Mouse (Mus musculus) liver, embryonic 13.5 days (tissue): ENCODE data around the gene Styk1. TPM values are rescaled to one million over a fixed set of nuclear protein-coding genes. Genes with fewer than 3 reads are reported as not detected.
"Not testable (repeated sequence)": the region's sequence is repeated elsewhere in the genome, so short reads cannot be mapped to it uniquely, and the experiment has no call there.

Experiments
- ATAC-seq: fragments of 200-750 bp; cut with Nextera tagmentation; 2 replicates; pipeline ENCODE4 v1.8.0; 2017; ENCODE audit warnings: low read depth, mild to moderate bottlenecking, moderate number of reproducible peaks, moderate library complexity
- DNase-seq: peaks from one replicate; pipeline ENCODE4 v3.0.0; 2022
- H3K27ac ChIP-seq: fragments of 300-500 bp; sonication (generic); 2 replicates; pipeline ENCODE4 v1.5.1; 2015; ENCODE audit warnings: moderate library complexity, mild to moderate bottlenecking, inconsistent platforms
- H3K27me3 ChIP-seq: fragments of 300-500 bp; sonication (generic); 2 replicates; pipeline ENCODE4 v1.6.1; 2015; ENCODE audit warnings: mild to moderate bottlenecking, inconsistent platforms
- H3K36me3 ChIP-seq: fragments of 300-500 bp; sonication (generic); 2 replicates; pipeline ENCODE4 v1.6.1; 2015; ENCODE audit warnings: mild to moderate bottlenecking, inconsistent platforms
- H3K4me1 ChIP-seq: fragments of 300-500 bp; sonication (generic); replicated peaks from 2 replicates; pipeline ENCODE4 v1.6.1; 2015; ENCODE audit warnings: inconsistent platforms
- H3K4me2 ChIP-seq: fragments of 300-500 bp; sonication (generic); 2 replicates; pipeline ENCODE4 v1.6.1; 2015; ENCODE audit warnings: inconsistent platforms, mild to moderate bottlenecking, moderate library complexity
- H3K4me3 ChIP-seq: fragments of 300-500 bp; sonication (generic); replicated peaks from 2 replicates; pipeline ENCODE4 v1.5.1; 2015; ENCODE audit warnings: mild to moderate bottlenecking, inconsistent platforms
- H3K9ac ChIP-seq: fragments of 300-500 bp; sonication (generic); 2 replicates; pipeline ENCODE4 v1.6.1; 2015; ENCODE audit warnings: mild to moderate bottlenecking, inconsistent platforms
- H3K9me3 ChIP-seq: fragments of 300-500 bp; sonication (generic); replicated peaks from 2 replicates; pipeline ENCODE4 v1.6.1; 2016; ENCODE audit warnings: inconsistent platforms
- WGBS: fragments of 180-500 bp; shearing (Covaris S2); methylation state at CpG from one replicate; pipeline ENCODE4 v1.1.7; 2015; ENCODE audit not compliant: insufficient replicate concordance; 5-methylcytosine and 5-hydroxymethylcytosine counted together
- polyA plus RNA-seq: library from polyadenylated mRNA; unstranded; fragments of >200 nt; fragmentation: Nextera tagmentation; extraction: Ambion mirVana; gene quantifications from 2 replicates; pipeline ENCODE4 v1.2.1, GENCODE M21; 2015

Styk1 gene
- polyA plus RNA-seq, 1 experiment from 2014 or later: 0.44 TPM

DNA sequence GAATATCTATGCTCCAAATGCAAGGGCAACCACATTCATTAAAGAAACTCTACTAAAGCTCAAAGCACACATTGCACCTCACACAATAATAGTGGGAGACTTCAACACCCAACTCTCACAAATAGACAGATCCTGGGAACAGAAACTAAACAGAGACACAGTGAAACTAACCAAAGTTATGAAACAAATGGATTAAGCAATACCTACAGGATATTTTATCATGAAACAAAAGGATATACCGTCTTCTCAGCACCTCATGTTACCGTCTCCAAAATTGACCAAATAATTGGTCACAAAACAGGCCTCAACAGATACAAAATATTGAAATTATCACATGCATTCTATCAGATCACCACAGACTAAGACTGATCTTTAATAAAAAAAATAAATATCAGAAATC lies 75.2 kb downstream of the Styk1 start:
- not testable (repeated sequence) for H3K9me3 ChIP-seq, H3K9ac ChIP-seq, H3K27ac ChIP-seq, ATAC-seq, H3K4me3 ChIP-seq, H3K4me2 ChIP-seq, DNase-seq, H3K27me3 ChIP-seq
- H3K4me1 ChIP-seq: peaks cover 12% of the 10 kb centered on the region
- H3K36me3 ChIP-seq: peaks cover 18% of the 10 kb centered on the region; the same call in 1 of the 2 replicates
- WGBS: 77% methylated on average over 2 of the region's 2 CpGs

DNA sequence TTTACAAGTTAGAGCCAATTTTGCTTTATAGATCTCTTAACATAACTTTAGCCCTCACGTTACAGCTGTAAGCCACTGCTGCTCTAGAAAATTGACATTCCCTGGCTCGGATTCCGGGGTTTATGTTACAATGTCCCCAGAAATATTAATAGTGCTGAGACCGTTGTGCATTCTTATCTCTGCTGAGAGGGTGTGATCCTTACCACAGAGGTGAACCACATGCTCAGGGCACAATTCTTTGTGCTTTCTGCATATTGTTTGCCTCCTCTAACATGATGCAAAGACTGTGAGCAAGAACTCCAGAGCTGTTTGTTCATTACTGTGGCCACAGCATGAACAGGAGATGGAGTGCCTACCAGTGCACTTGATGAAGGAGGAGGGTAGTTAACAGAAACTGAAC lies 76.7 kb downstream of the Styk1 start:
- H3K27me3 ChIP-seq: no peaks in the 10 kb centered on the region
- H3K9me3 ChIP-seq: no peaks in the 10 kb centered on the region
- peaks cover 12% of the 10 kb centered on the region for H3K4me1 ChIP-seq
- H3K9ac ChIP-seq: no peak overlapping the region
- 32% methylated on average over 4 of the region's 4 CpGs for WGBS
- no peak overlapping the region for H3K4me3 ChIP-seq
- H3K27ac ChIP-seq: no peak overlapping the region
- no peak overlapping the region for H3K4me2 ChIP-seq
- DNase-seq (no peak), ATAC-seq (peak; percentile 68; the same call in 1 of the 2 replicates)
- H3K36me3 ChIP-seq: peaks cover 4% of the 10 kb centered on the region; the same call in 1 of the 2 replicates

DNA sequence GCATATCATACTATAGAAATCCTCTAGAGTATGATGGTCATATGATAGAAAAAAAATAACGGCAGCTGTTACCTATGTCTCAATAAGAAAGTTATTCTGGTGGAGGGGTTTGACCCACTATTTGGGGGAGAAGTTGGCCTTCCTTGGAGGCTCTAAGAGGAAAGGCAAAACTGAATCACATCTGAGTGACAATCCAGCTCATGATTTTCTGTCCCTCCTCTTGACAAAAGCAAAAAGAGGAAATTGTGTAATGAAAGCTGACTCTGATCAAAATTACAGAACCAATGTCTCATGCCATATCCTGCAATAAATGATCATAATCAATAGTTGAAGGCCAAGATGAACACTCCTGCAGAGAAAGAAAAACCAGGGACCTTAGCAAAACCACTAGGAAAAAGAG lies 81.1 kb downstream of the Styk1 start:
- H3K4me3 ChIP-seq: no peak overlapping the region
- DNase-seq (no peak), ATAC-seq (no peak)
- no peak overlapping the region for H3K27ac ChIP-seq
- H3K9me3 ChIP-seq: no peaks in the 10 kb centered on the region
- no peaks in the 10 kb centered on the region for H3K27me3 ChIP-seq
- H3K4me1 ChIP-seq: peaks cover 10% of the 10 kb centered on the region
- no peak overlapping the region for H3K9ac ChIP-seq
- peaks cover under 1% of the 10 kb centered on the region; the same call in 1 of the 2 replicates for H3K36me3 ChIP-seq
- WGBS: 80% methylated on average over 1 of the region's 1 CpGs
- no peak overlapping the region for H3K4me2 ChIP-seq

- Histone ChIP-seq H3K36me3 (no peaks in the 10 kb centered on the region), H3K27me3 (no peaks in the 10 kb centered on the region), H3K4me2 (no peak overlapping the region), H3K9me3 (no peaks in the 10 kb centered on the region), H3K27ac (no peak overlapping the region), H3K4me1 (no peaks in the 10 kb centered on the region), H3K4me3 (no peak overlapping the region), H3K9ac (no peak overlapping the region)
- DNase-seq (no peak), ATAC-seq (no peak)
- 31% methylated on average over 1 of the region's 1 CpGs for WGBS
These were observed 83.1 kb downstream of the Styk1 start for GRCm38 (mm10) chr6:131270312-131270711.

GRCm38 (mm10) chr6:131269599-131269998 lies 83.8 kb downstream of the Styk1 start:
- Histone ChIP-seq H3K4me2 (no peak overlapping the region), H3K9me3 (no peaks in the 10 kb centered on the region), H3K4me1 (no peaks in the 10 kb centered on the region), H3K27me3 (no peaks in the 10 kb centered on the region), H3K4me3 (no peak overlapping the region), H3K27ac (no peak overlapping the region), H3K36me3 (no peaks in the 10 kb centered on the region), H3K9ac (no peak overlapping the region)
- 56% methylated on average over 2 of the region's 2 CpGs for WGBS
- DNase-seq (no peak), ATAC-seq (no peak)

- ATAC-seq: no peak
- 62% methylated on average over 5 of the region's 5 CpGs for WGBS
- H3K9ac ChIP-seq: no peak overlapping the region
- H3K9me3 ChIP-seq: no peaks in the 10 kb centered on the region
- H3K27ac ChIP-seq: no peak overlapping the region
- no peak for DNase-seq
- H3K27me3 ChIP-seq: no peaks in the 10 kb centered on the region
- H3K36me3 ChIP-seq: no peaks in the 10 kb centered on the region
- no peaks in the 10 kb centered on the region for H3K4me1 ChIP-seq
- H3K4me3 ChIP-seq: no peak overlapping the region
- H3K4me2 ChIP-seq: no peak overlapping the region
These were observed 89.2 kb downstream of the Styk1 start for GRCm38 (mm10) chr6:131264175-131264574.

DNA sequence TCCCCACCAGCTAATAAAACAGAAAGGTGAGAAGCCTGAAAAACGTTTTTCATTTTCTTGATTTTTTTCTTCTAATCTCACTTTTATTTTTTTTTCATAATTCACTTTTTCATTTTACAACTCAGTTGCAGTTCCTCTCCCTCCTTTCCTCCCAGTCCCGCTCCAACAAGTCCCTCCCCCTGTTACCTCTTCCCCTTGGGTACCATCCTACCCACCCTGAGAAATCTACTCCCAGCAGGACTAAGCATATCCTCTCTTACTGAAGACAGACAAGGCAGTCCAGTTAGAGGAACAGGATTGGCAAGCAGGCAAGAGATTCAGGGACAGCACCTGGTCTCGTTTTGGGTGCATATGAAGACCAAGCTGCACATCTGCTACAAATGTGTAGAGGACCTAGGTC lies 90.6 kb downstream of the Styk1 start:
- Histone ChIP-seq H3K4me3 (no peak overlapping the region), H3K9ac (no peak overlapping the region), H3K36me3 (no peaks in the 10 kb centered on the region), H3K4me1 (no peaks in the 10 kb centered on the region), H3K27ac (no peak overlapping the region), H3K4me2 (no peak overlapping the region), H3K27me3 (no peaks in the 10 kb centered on the region), H3K9me3 (no peaks in the 10 kb centered on the region)
- ATAC-seq (no peak), DNase-seq (no peak)
- WGBS: 43% methylated on average over 3 of the region's 3 CpGs

- no peak for DNase-seq
- H3K27me3 ChIP-seq: no peaks in the 10 kb centered on the region
- H3K27ac ChIP-seq: no peak overlapping the region
- H3K9ac ChIP-seq: no peak overlapping the region
- no peaks in the 10 kb centered on the region for H3K4me1 ChIP-seq
- no peak overlapping the region for H3K4me2 ChIP-seq
- ATAC-seq: no peak
- no peaks in the 10 kb centered on the region for H3K36me3 ChIP-seq
- no peaks in the 10 kb centered on the region for H3K9me3 ChIP-seq
- 67% methylated on average over 3 of the region's 3 CpGs for WGBS
- no peak overlapping the region for H3K4me3 ChIP-seq
These were observed 91.4 kb downstream of the Styk1 start for GRCm38 (mm10) chr6:131262009-131262408.

Other genes starting within 250 kb of the Styk1 start
- gene Klra2, start 106.2 kb downstream of the Styk1 start, polyA plus RNA-seq: 0.21 TPM in 2 replicates
- 39.4 and 43.6 TPM in 2 replicates for gene Magohb, start 60.4 kb downstream of the Styk1 start, polyA plus RNA-seq
- 80.6 and 81.3 TPM in 2 replicates for gene Ybx3, start 34.9 kb upstream of the Styk1 start, polyA plus RNA-seq
- gene 5430401F13Rik, start 132.8 kb upstream of the Styk1 start, polyA plus RNA-seq: not detected in 2 replicates
- gene Gm6619, start 132.8 kb upstream of the Styk1 start, polyA plus RNA-seq: not detected in 2 replicates